Mouse (Mus musculus): ENCODE data around the gene Atg14.

DNA sequence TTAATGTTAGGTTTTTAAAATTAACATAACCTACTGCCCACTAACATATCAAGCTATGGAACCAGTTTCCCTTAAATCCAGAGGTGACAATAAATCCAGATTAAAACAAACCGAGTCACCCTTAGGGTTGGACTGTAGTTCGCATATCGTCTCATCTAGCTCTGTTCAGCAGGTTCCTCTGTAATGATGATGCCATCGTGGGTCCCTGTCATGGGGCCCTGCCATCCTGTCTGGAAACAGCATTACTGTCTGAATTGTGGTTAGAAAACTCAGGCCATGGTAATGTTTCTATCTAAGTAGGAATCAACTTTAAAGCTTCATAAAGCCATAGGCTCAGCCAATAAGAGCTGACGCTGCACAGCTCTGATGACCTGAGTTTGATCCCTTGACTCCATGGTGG lies 71.8 kb downstream of the Atg14 start:
- TF ChIP-seq CTCF (IDR thresholded peaks at IDR 0.05; ENCODE audit: borderline replicate concordance, insufficient read depth, low read length) (no peak), POLR2A (IDR thresholded peaks at IDR 0.05; ENCODE audit: low read depth, low read length) (no peak)
